Mouse (Mus musculus) stomach, embryonic 14.5 days (tissue): ENCODE data around the gene Rnf213. TPM values are rescaled to one million over a fixed set of nuclear protein-coding genes. Genes with fewer than 3 reads are reported as not detected.

ENCODE experiments used
- ATAC-seq: fragments of 200-750 bp; cut with Nextera tagmentation; 2 replicates; pipeline ENCODE4 v1.8.0; 2017; ENCODE audit warnings: low read depth, moderate TSS enrichment; ENCODE audit not compliant: insufficient number of reproducible peaks, insufficient read depth, low FRiP score
- H3K27ac ChIP-seq: fragments of 300-500 bp; sonication (generic); 2 replicates; pipeline ENCODE4 v1.5.1; 2014; ENCODE audit warnings: mild to moderate bottlenecking, low read length, moderate library complexity, mixed read lengths
- H3K27me3 ChIP-seq: fragments of 300-500 bp; sonication (generic); 2 replicates; pipeline ENCODE4 v1.6.1; 2014; ENCODE audit warnings: low read length, control low read depth, mixed read lengths; ENCODE audit not compliant: control insufficient read depth, insufficient read depth
- H3K36me3 ChIP-seq: fragments of 300-500 bp; sonication (generic); 2 replicates; pipeline ENCODE4 v1.6.1; 2014; ENCODE audit warnings: mild to moderate bottlenecking, control low read depth, low read length, moderate library complexity, mixed read lengths; ENCODE audit not compliant: control insufficient read depth, insufficient read depth
- H3K4me1 ChIP-seq: fragments of 300-500 bp; sonication (generic); 2 replicates; pipeline ENCODE4 v1.6.1; 2014; ENCODE audit warnings: low read length, control low read depth, mixed read lengths; ENCODE audit not compliant: control insufficient read depth, insufficient read depth
- H3K4me2 ChIP-seq: fragments of 300-500 bp; sonication (generic); replicated peaks from 2 replicates; pipeline ENCODE4 v1.6.1; 2014; ENCODE audit warnings: low read depth, low read length, control low read depth
- H3K4me3 ChIP-seq: fragments of 300-500 bp; sonication (generic); 2 replicates; pipeline ENCODE4 v1.5.1; 2014; ENCODE audit warnings: low read depth, low read length, control low read depth
- H3K9ac ChIP-seq: fragments of 300-500 bp; sonication (generic); replicated peaks from 2 replicates; pipeline ENCODE4 v1.6.1; 2014; ENCODE audit warnings: low read depth, mild to moderate bottlenecking, control low read depth, low read length, moderate library complexity, mixed read lengths
- H3K9me3 ChIP-seq: fragments of 300-500 bp; sonication (generic); 2 replicates; pipeline ENCODE4 v1.6.1; 2016; ENCODE audit warnings: low read depth, low read length, control low read depth; ENCODE audit not compliant: control insufficient read depth
- WGBS: fragments of 180-500 bp; shearing (Covaris S2); extraction: QIAGEN DNeasy Blood & Tissue Kit; methylation state at CpG from one replicate; pipeline ENCODE4 v1.1.7; 2014; 5-methylcytosine and 5-hydroxymethylcytosine counted together
- polyA plus RNA-seq: library from polyadenylated mRNA; unstranded; fragments of >200 nt; fragmentation: Nextera tagmentation; extraction: Ambion mirVana; gene quantifications from 2 replicates; pipeline ENCODE4 v1.2.1, GENCODE M21; 2014

Rnf213 gene
- polyA plus RNA-seq, 1 experiment from 2014 or later: 11.1 TPM

DNA sequence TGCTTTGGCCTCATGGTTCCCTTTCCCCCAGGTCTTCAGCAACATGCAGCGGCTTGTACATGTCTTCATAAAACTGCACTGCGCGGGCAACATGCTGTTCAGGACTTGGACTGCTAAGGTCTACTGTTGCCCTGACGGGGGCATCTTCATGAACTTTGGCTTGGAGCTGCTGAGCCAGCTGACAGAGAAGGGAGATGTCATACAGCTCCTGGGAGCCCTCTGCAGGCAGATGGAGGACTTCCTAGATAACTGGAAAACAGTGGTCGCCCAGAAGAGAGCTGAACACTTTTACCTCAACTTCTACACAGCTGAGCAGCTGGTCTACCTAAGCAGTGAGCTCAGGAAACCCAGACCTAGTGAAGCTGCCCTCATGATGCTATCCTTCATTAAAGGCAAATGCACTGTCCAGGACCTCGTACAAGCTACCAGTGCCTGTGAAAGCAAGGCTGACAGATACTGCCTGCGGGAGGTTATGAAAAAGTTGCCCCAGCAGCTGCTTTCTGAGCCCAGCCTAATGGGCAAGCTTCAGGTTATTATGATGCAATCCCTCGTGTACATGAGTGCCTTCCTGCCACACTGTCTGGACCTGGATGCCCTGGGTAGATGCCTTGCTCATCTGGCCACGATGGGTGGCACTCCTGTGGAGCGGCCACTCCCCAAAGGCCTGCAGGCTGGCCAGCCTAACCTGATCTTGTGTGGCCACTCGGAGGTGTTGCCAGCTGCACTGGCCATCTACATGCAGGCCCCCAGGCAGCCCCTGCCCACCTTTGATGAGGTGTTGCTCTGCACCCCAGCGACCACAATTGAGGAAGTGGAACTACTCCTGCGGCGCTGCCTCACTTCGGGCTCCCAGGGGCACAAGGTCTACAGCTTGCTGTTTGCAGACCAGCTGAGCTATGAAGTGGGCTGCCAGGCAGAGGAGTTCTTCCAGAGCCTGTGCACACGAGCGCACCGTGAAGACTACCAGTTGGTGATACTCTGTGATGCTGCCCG lies 43.3 kb downstream of the Rnf213 start:
- Histone ChIP-seq H3K27me3 (no peaks in the 10 kb centered on the region), H3K4me2 (no peak overlapping the region), H3K4me3 (no peak overlapping the region), H3K9me3 (no peaks in the 10 kb centered on the region), H3K27ac (no peak overlapping the region), H3K36me3 (peaks cover 14% of the 10 kb centered on the region), H3K9ac (no peak overlapping the region), H3K4me1 (no peaks in the 10 kb centered on the region)
- WGBS: 80% methylated on average over 19 of the region's 19 CpGs
- no peak for ATAC-seq

DNA sequence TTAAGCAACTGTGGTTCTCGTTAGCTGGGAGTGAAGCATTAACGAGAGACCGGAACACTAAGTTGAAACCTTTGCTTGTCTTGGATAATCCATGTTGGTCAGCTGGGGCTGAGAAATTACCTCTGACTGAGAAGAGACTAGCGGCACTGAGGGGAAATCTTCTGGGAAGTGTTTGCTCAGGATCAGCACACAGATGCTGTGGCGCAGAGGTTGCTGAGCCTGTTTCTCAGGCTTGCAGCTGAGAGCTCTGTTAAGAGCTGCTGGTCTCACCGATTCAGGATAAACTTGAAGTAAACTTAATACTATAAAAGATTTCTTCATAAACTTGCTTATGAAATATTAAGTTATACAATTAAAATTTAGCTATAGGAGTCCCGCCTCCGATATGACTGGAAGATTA lies 45.9 kb downstream of the Rnf213 start:
- Histone ChIP-seq H3K4me3 (no peak overlapping the region), H3K4me2 (no peak overlapping the region), H3K36me3 (peaks cover 17% of the 10 kb centered on the region), H3K4me1 (no peaks in the 10 kb centered on the region), H3K27me3 (no peaks in the 10 kb centered on the region), H3K9me3 (no peaks in the 10 kb centered on the region), H3K9ac (no peak overlapping the region), H3K27ac (no peak overlapping the region)
- WGBS: 70% methylated on average over 8 of the region's 8 CpGs
- ATAC-seq: no peak

DNA sequence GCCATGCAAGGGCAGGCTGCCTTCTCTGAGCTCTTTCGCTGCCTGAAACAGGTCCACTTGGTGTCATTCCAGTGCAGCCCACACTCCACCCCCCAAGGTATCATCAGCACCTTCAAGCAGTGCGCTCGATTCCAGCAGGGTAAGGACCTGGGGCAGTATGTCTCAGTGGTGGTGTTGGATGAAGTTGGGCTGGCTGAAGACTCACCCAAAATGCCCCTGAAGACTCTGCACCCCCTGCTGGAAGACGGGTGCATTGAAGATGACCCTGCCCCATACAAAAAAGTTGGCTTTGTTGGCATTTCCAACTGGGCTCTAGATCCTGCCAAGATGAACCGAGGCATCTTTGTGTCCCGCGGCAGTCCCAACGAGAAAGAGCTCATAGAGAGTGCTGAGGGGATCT lies 49.3 kb downstream of the Rnf213 start:
- H3K4me3 ChIP-seq: no peak overlapping the region
- H3K9ac ChIP-seq: no peak overlapping the region
- H3K27ac ChIP-seq: no peak overlapping the region
- H3K4me1 ChIP-seq: no peaks in the 10 kb centered on the region
- no peaks in the 10 kb centered on the region for H3K27me3 ChIP-seq
- H3K4me2 ChIP-seq: no peak overlapping the region
- ATAC-seq: no peak
- H3K9me3 ChIP-seq: no peaks in the 10 kb centered on the region
- H3K36me3 ChIP-seq: peaks cover 18% of the 10 kb centered on the region
- 92% methylated on average over 8 of the region's 8 CpGs for WGBS

DNA sequence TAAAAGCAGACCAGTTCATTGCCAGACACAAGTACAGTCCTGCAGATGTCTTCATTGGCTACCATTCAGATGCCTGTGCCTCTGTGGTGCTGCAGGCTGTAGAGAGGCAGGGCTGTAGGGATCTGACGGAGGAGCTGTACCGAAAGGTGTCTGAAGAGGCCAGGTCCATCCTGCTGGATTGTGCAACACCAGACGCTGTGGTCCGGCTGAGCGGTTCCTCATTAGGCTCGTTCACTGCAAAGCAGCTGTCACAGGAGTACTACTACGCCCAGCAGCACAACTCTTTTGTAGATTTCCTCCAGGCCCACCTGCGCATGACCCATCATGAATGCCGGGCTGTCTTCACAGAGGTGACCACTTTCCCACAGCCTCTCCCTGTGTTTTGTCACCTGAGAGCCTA lies 50.5 kb downstream of the Rnf213 start:
- Histone ChIP-seq H3K4me1 (no peaks in the 10 kb centered on the region), H3K9me3 (no peaks in the 10 kb centered on the region), H3K27ac (no peak overlapping the region), H3K27me3 (no peaks in the 10 kb centered on the region), H3K36me3 (peaks cover 12% of the 10 kb centered on the region; the same call in 1 of the 2 replicates), H3K9ac (no peak overlapping the region), H3K4me3 (no peak overlapping the region), H3K4me2 (no peak overlapping the region)
- no peak for ATAC-seq
- WGBS: 88% methylated on average over 9 of the region's 9 CpGs

DNA sequence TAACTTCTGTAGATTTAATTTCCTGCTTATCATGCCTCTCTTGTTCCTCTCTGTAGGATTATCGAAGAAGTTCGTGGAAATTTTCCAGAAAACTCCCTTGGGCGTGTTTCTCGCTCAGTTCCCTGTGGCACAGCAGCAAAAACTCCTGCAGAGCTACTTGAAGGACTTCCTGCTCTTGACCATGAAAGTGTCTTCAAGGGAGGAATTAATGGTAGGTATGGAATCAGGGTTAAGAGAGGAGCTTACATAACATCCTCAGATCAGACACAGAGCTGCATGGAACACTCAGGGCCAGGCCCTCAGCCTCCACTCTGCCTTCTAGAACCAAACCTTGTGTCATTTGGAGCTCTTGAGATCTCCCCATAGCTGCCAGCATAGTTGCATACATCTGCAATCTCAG lies 63.2 kb downstream of the Rnf213 start:
- H3K9me3 ChIP-seq: no peaks in the 10 kb centered on the region
- no peak overlapping the region for H3K27ac ChIP-seq
- no peak overlapping the region for H3K9ac ChIP-seq
- no peak overlapping the region for H3K4me2 ChIP-seq
- no peaks in the 10 kb centered on the region for H3K4me1 ChIP-seq
- no peaks in the 10 kb centered on the region for H3K27me3 ChIP-seq
- 87% methylated on average over 4 of the region's 4 CpGs for WGBS
- H3K4me3 ChIP-seq: no peak overlapping the region
- ATAC-seq: no peak
- peaks cover 10% of the 10 kb centered on the region for H3K36me3 ChIP-seq

DNA sequence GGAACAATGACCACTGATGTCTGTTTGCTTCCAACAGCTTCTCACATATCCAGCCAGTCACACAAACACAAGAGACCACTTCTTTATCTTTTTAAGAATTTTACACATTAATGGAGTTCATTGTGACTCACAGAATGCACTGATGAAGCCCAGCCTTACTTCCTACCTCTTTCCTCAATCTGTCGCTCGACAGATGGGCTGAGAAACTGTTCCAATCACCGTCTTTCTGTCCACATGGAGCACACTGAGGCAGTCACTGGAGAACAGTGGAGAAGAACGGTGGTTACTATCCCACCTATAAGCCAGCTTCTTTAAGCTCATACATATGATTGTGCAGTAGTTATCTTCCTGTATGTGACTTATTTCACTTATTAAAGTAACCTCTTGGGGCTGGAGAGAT lies 85.0 kb downstream of the Rnf213 start:
- H3K27me3 ChIP-seq: no peaks in the 10 kb centered on the region
- H3K36me3 ChIP-seq: peaks cover 8% of the 10 kb centered on the region
- no peak overlapping the region for H3K27ac ChIP-seq
- no peaks in the 10 kb centered on the region for H3K4me1 ChIP-seq
- H3K4me3 ChIP-seq: no peak overlapping the region
- WGBS: 91% methylated on average over 4 of the region's 4 CpGs
- H3K4me2 ChIP-seq: no peak overlapping the region
- H3K9ac ChIP-seq: no peak overlapping the region
- ATAC-seq: no peak
- H3K9me3 ChIP-seq: no peaks in the 10 kb centered on the region

DNA sequence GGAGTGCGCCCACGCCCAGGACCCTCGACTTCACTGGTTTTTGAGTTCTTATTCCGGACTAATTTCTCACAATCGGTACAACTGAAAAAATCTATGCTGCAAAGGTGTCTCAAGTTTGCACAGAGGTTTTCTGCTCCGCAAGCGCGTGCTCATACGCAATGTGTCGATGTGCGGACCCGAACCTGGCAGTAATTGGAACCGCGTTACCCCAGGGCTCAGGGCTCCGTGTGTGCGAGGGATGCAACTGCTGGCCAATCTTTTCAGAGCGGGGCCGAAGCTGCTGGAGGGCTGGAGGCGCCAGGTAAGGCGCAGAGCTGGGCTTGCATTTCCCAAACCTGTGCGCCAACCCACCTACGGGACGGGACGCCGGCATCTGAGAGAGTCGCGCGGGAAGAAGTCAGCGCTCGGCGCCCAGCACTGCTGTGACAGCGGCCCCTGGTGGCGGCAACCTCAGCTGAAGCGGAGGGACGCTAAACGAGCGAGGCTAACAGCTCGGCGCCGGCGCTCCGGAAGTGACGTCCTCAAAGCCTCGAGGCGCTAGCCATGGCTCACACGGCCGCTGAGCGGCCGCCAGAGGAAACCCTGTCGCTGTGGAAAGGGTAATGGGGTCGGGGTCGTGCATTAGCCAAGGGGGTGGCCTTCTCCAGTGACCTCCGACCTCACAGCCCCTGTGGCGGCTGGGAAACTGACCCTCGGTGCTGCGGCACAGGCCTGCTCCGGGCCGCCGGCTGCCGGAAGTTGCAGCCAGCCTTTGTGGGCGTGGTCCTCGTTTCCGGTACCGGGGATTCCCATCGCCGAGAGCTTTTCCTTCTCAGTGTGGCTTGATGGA lies 98.2 kb downstream of the Rnf213 start, which contains the start of gene Endov:
Gene Endov, plus strand, starts transcription at position 487 of the 829 bp plus-strand sequence.
- Histone ChIP-seq H3K27me3 (no peaks in the 10 kb centered on the region), H3K4me1 (peaks cover 11% of the 10 kb centered on the region; the same call in 1 of the 2 replicates)
- WGBS: 1% methylated on average over 66 of the region's 66 CpGs

DNA sequence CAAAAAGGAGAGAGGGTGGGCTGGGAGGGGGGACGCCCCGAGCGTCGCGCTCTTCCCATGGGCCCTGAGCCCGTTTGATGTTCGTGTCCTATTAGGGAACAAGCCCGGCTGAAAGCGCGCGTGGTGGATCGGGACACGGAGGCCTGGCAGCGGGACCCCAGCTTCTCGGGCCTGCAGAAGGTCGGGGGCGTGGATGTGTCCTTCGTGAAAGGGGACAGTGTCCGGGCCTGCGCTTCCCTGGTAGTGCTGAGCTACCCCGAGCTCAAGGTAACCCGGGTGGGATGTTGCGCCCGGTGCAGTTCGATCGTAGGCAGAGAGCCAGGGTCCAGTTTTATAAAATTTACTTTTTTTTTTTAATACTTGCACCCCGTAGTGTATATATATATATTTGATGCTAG lies 98.8 kb downstream of the Rnf213 start:
- Histone ChIP-seq H3K27me3 (no peaks in the 10 kb centered on the region), H3K9me3 (no peaks in the 10 kb centered on the region), H3K9ac (peak overlapping the region; percentile 88), H3K4me2 (peak overlapping the region; percentile 89), H3K4me1 (peaks cover 11% of the 10 kb centered on the region; the same call in 1 of the 2 replicates), H3K36me3 (peaks cover 10% of the 10 kb centered on the region; the same call in 1 of the 2 replicates), H3K27ac (peak overlapping the region; percentile 82; the same call in 1 of the 2 replicates), H3K4me3 (peak overlapping the region; percentile 74)
- no peak for ATAC-seq
- 5% methylated on average over 27 of the region's 27 CpGs for WGBS

More for the DNA sequence above, 98.2 kb downstream of the Rnf213 start, which contains the start of gene Endov:
- Histone ChIP-seq H3K9ac (peak within 1 kb of the TSS; percentile 88), H3K4me2 (peak within 1 kb of the TSS; percentile 89), H3K36me3 (peaks cover 11% of the 10 kb centered on the region; the same call in 1 of the 2 replicates), H3K4me3 (peak within 1 kb of the TSS; percentile 74), H3K27ac (peak within 1 kb of the TSS; percentile 82), H3K9me3 (no peaks in the 10 kb centered on the region)
- peak; percentile 94 for ATAC-seq
